Mouse (Mus musculus) hindbrain, embryonic 14.5 days (tissue): ENCODE results near the gene Aif1l. TPM values are rescaled to one million over a fixed set of nuclear protein-coding genes. Genes with fewer than 3 reads are reported as not detected.
"Not testable (repeated sequence)": the region's sequence is repeated elsewhere in the genome, so short reads cannot be mapped to it uniquely, and the experiment has no call there.

ENCODE experiments used
- ATAC-seq: fragments of 200-750 bp; cut with Nextera tagmentation; 2 replicates; pipeline ENCODE4 v1.8.0; 2017; ENCODE audit warnings: moderate number of reproducible peaks, mild to moderate bottlenecking, moderate TSS enrichment, moderate library complexity; ENCODE audit not compliant: low FRiP score
- DNase-seq: peaks from one replicate; pipeline ENCODE4 v3.0.0-alpha.2; 2015; ENCODE audit warnings: low spot score
- H3K27ac ChIP-seq: fragments of 300-500 bp; sonication (generic); 2 replicates; pipeline ENCODE4 v1.5.1; 2014; ENCODE audit warnings: mild to moderate bottlenecking, moderate library complexity
- H3K27me3 ChIP-seq: fragments of 300-500 bp; sonication (generic); 2 replicates; pipeline ENCODE4 v1.6.1; 2014; ENCODE audit warnings: mild to moderate bottlenecking, low read length, mixed read lengths; ENCODE audit not compliant: control insufficient read depth, insufficient read depth
- H3K36me3 ChIP-seq: fragments of 300-500 bp; sonication (generic); replicated peaks from 2 replicates; pipeline ENCODE4 v1.6.1; 2014; ENCODE audit not compliant: control insufficient read depth, insufficient read depth
- H3K4me1 ChIP-seq: fragments of 300-500 bp; sonication (generic); replicated peaks from 2 replicates; pipeline ENCODE4 v1.6.1; 2014; ENCODE audit warnings: antibody characterized with exemption, low read length, mixed read lengths; ENCODE audit not compliant: control insufficient read depth, insufficient read depth
- H3K4me2 ChIP-seq: fragments of 300-500 bp; sonication (generic); replicated peaks from 2 replicates; pipeline ENCODE4 v1.6.1; 2014; ENCODE audit warnings: mild to moderate bottlenecking, moderate library complexity
- H3K4me3 ChIP-seq: fragments of 300-500 bp; sonication (generic); replicated peaks from 2 replicates; pipeline ENCODE4 v1.5.1; 2014; ENCODE audit warnings: mild to moderate bottlenecking, low read length
- H3K9ac ChIP-seq: fragments of 300-500 bp; sonication (generic); 2 replicates; pipeline ENCODE4 v1.6.1; 2014
- H3K9me3 ChIP-seq: fragments of 300-500 bp; sonication (generic); 2 replicates; pipeline ENCODE4 v1.6.1; 2016; ENCODE audit warnings: low read length; ENCODE audit not compliant: control insufficient read depth
- WGBS: fragments of 180-500 bp; shearing (Covaris S2); extraction: QIAGEN DNeasy Blood & Tissue Kit; methylation state at CpG from one replicate; pipeline ENCODE4 v1.1.7; 2014; 5-methylcytosine and 5-hydroxymethylcytosine counted together
- polyA plus RNA-seq: library from polyadenylated mRNA; unstranded; fragments of >200 nt; fragmentation: Nextera tagmentation; extraction: Ambion mirVana; gene quantifications from 2 replicates; pipeline ENCODE4 v1.2.1, GENCODE M21; 2014

Aif1l gene
- polyA plus RNA-seq = 22.8 and 28.4 TPM in 2 replicates

- H3K4me1 ChIP-seq = peaks cover 20% of the 10 kb centered on the region
- peak; percentile 69 for DNase-seq
- H3K36me3 ChIP-seq = no peaks in the 10 kb centered on the region
- H3K4me2 ChIP-seq = peak within 1 kb of the TSS; percentile 98
- 0% methylated on average over 65 of the region's 66 CpGs for WGBS
- H3K9ac ChIP-seq = peak within 1 kb of the TSS; percentile 70
- peak; percentile 29; the same call in 1 of the 2 replicates for ATAC-seq
- H3K27me3 ChIP-seq = peaks cover 9% of the 10 kb centered on the region; the same call in 1 of the 2 replicates
- no peak within 1 kb of the TSS for H3K27ac ChIP-seq
- H3K9me3 ChIP-seq = no peaks in the 10 kb centered on the region
- peak within 1 kb of the TSS; percentile 72 for H3K4me3 ChIP-seq
Observed at GRCm38 (mm10) chr2:31950058-31950871, at the start of gene Aif1l. Aif1l (plus strand) TSS chr2:31950139.

- no peaks in the 10 kb centered on the region for H3K27me3 ChIP-seq
- no peak overlapping the region for H3K27ac ChIP-seq
- ATAC-seq (no peak), DNase-seq (no peak)
- 73% methylated on average over 4 of the region's 4 CpGs for WGBS
- H3K9me3 ChIP-seq = no peaks in the 10 kb centered on the region
- no peak overlapping the region for H3K4me2 ChIP-seq
- no peak overlapping the region for H3K4me3 ChIP-seq
- no peaks in the 10 kb centered on the region for H3K36me3 ChIP-seq
- H3K9ac ChIP-seq = no peak overlapping the region
- H3K4me1 ChIP-seq = 0 out of 2 replicates have a peak, but pooled peaks cover 3% of the 10 kb centered on the region
Observed at GRCm38 (mm10) chr2:31900932-31901331, 49.0 kb upstream of the Aif1l start.

- no peak overlapping the region for H3K4me2 ChIP-seq
- WGBS = 67% methylated on average over 4 of the region's 4 CpGs
- H3K9me3 ChIP-seq = no peaks in the 10 kb centered on the region
- no peak overlapping the region for H3K4me3 ChIP-seq
- H3K27me3 ChIP-seq = no peaks in the 10 kb centered on the region
- DNase-seq = no peak
- H3K9ac ChIP-seq = no peak overlapping the region
- H3K4me1 ChIP-seq = 0 out of 2 replicates have a peak, but pooled peaks cover 3% of the 10 kb centered on the region
- no peak for ATAC-seq
- no peaks in the 10 kb centered on the region for H3K36me3 ChIP-seq
- no peak overlapping the region for H3K27ac ChIP-seq
Observed at GRCm38 (mm10) chr2:31901659-31902362, 48.1 kb upstream of the Aif1l start.

- Histone ChIP-seq H3K4me2 (no peak overlapping the region), H3K9ac (no peak overlapping the region), H3K9me3 (no peaks in the 10 kb centered on the region), H3K27me3 (no peaks in the 10 kb centered on the region), H3K4me3 (no peak overlapping the region), H3K36me3 (no peaks in the 10 kb centered on the region), H3K27ac (no peak overlapping the region), H3K4me1 (0 out of 2 replicates have a peak, but pooled peaks cover 3% of the 10 kb centered on the region)
- WGBS = 23% methylated on average over 6 of the region's 6 CpGs
- ATAC-seq = no peak
- DNase-seq = no peak
Observed at GRCm38 (mm10) chr2:31904089-31904488, 45.9 kb upstream of the Aif1l start.

GRCm38 (mm10) chr2:31904622-31905021 is 45.3 kb upstream of the Aif1l start:
- no peaks in the 10 kb centered on the region for H3K9me3 ChIP-seq
- DNase-seq (no peak), ATAC-seq (no peak)
- no peak overlapping the region for H3K27ac ChIP-seq
- 8% methylated on average over 8 of the region's 8 CpGs for WGBS
- H3K4me3 ChIP-seq = no peak overlapping the region
- no peaks in the 10 kb centered on the region for H3K4me1 ChIP-seq
- H3K27me3 ChIP-seq = no peaks in the 10 kb centered on the region
- no peak overlapping the region for H3K4me2 ChIP-seq
- no peaks in the 10 kb centered on the region for H3K36me3 ChIP-seq
- H3K9ac ChIP-seq = no peak overlapping the region

GRCm38 (mm10) chr2:31905682-31906081 is 44.3 kb upstream of the Aif1l start:
- H3K4me2 ChIP-seq = no peak overlapping the region

GRCm38 (mm10) chr2:31906407-31906806 is 43.5 kb upstream of the Aif1l start:
- Histone ChIP-seq H3K27ac (no peak overlapping the region), H3K27me3 (no peaks in the 10 kb centered on the region), H3K36me3 (no peaks in the 10 kb centered on the region), H3K4me2 (no peak overlapping the region), H3K4me3 (no peak overlapping the region), H3K4me1 (no peaks in the 10 kb centered on the region), H3K9me3 (no peaks in the 10 kb centered on the region), H3K9ac (no peak overlapping the region)
- WGBS = 80% methylated on average over 9 of the region's 9 CpGs
- DNase-seq (no peak), ATAC-seq (no peak)

More at GRCm38 (mm10) chr2:31905682-31906081, 44.3 kb upstream of the Aif1l start:
- Histone ChIP-seq H3K36me3 (no peaks in the 10 kb centered on the region), H3K27me3 (no peaks in the 10 kb centered on the region), H3K9ac (no peak overlapping the region), H3K9me3 (no peaks in the 10 kb centered on the region), H3K4me3 (no peak overlapping the region), H3K4me1 (no peaks in the 10 kb centered on the region), H3K27ac (no peak overlapping the region)
- 60% methylated on average over 9 of the region's 9 CpGs for WGBS
- DNase-seq (no peak), ATAC-seq (no peak)

- H3K9ac ChIP-seq = no peak overlapping the region
- ATAC-seq (no peak), DNase-seq (peak; percentile 37)
- H3K27ac ChIP-seq = no peak overlapping the region
- H3K27me3 ChIP-seq = no peaks in the 10 kb centered on the region; the same call in 1 of the 2 replicates
- H3K36me3 ChIP-seq = no peaks in the 10 kb centered on the region
- H3K9me3 ChIP-seq = no peaks in the 10 kb centered on the region
- 73% methylated on average over 4 of the region's 4 CpGs for WGBS
- no peak overlapping the region for H3K4me3 ChIP-seq
- H3K4me1 ChIP-seq = no peaks in the 10 kb centered on the region
- H3K4me2 ChIP-seq = no peak overlapping the region
Observed at GRCm38 (mm10) chr2:31912575-31912974, 37.4 kb upstream of the Aif1l start.

- not testable (repeated sequence) for H3K36me3 ChIP-seq, H3K4me2 ChIP-seq, ATAC-seq, H3K9ac ChIP-seq, H3K27ac ChIP-seq, H3K9me3 ChIP-seq, H3K27me3 ChIP-seq, H3K4me1 ChIP-seq, DNase-seq, H3K4me3 ChIP-seq
Observed at GRCm38 (mm10) chr2:31914213-31914612, 35.7 kb upstream of the Aif1l start.
